Mouse (Mus musculus): ENCODE results near the gene Acsm4. TPM values are rescaled to one million over a fixed set of nuclear protein-coding genes. Genes with fewer than 3 reads are reported as not detected.

The Acsm4 gene
- polyA plus RNA-seq, 1 experiment from 2014 or later, result not detected

DNA sequence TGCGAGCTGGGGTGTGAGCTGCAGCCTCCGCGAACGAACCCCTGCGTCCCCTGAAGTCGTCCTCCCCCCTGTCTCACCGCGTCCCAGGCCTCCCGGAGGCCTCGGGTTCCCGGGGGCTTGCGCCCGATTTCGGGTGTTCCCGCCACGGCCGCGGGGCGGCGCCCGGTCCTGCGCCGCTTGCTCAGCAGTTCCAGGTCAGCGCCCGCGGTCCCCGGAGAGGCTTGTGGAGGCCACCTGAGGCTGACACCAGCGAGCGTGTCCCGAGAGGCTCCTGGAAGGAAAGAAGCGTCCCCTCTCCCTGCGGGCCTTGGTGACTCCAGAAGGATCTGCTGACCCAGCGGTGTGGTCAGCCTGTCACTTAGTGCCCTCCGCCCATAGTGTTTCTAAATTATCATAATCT, 54.5 kb downstream of the Acsm4 start:
- WGBS, result 9% methylated on average over 34 of the region's 34 CpGs
- H3K9me3 ChIP-seq (ENCODE audit: control insufficient read depth, low read depth, low read length), result no peaks in the 10 kb centered on the region
- H3K27ac ChIP-seq (ENCODE audit: low read length), result no peak overlapping the region
- peak overlapping the region; percentile 33; the same call in 1 of the 2 replicates for H3K4me2 ChIP-seq (replicated peaks; ENCODE audit: low read depth, low read length)
- no peaks in the 10 kb centered on the region for H3K4me1 ChIP-seq (ENCODE audit: control insufficient read depth, insufficient read depth, low read length)
- ATAC-seq (ENCODE audit: insufficient number of reproducible peaks, insufficient read depth, low FRiP score, low read depth), result peak; percentile 33; the same call in 1 of the 2 replicates
- no peaks in the 10 kb centered on the region for H3K27me3 ChIP-seq (ENCODE audit: control insufficient read depth, insufficient read depth, low read length)
- H3K9ac ChIP-seq (replicated peaks; ENCODE audit: low read depth, low read length), result no peak overlapping the region
- H3K36me3 ChIP-seq (ENCODE audit: control insufficient read depth, insufficient read depth, low read length), result no peaks in the 10 kb centered on the region
- H3K4me3 ChIP-seq (ENCODE audit: low read depth, low read length), result 0 out of 2 replicates have a peak overlapping the region, but pooled peaks have one; percentile 8

DNA sequence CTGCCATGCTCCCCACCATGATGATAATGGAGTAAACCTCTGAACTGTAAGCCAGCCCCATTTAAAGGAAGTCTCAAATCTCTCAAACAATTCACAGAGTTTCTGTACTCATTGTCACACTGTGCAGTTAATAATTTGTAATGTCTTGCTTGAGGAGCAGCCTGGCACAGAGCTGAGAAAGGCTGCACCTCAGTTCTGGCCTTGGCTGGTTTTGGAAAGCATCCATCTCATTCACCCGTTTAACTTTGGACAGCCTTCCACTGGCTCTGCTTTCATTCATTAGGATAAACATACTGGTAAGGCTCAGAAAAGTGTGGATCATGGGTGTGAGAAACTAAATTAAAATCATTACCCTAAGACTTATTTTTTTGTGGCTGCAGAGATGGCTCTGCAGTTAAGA, 56.0 kb downstream of the Acsm4 start:
- no peaks in the 10 kb centered on the region for H3K9me3 ChIP-seq (ENCODE audit: control insufficient read depth, low read depth, low read length)
- no peak overlapping the region for H3K4me3 ChIP-seq (ENCODE audit: low read depth, low read length)
- 74% methylated on average over 1 of the region's 1 CpGs for WGBS
- H3K27me3 ChIP-seq (ENCODE audit: control insufficient read depth, insufficient read depth, low read length), result no peaks in the 10 kb centered on the region
- H3K27ac ChIP-seq (ENCODE audit: low read length), result no peak overlapping the region
- H3K4me2 ChIP-seq (replicated peaks; ENCODE audit: low read depth, low read length), result no peak overlapping the region
- no peak for ATAC-seq (ENCODE audit: insufficient number of reproducible peaks, insufficient read depth, low FRiP score, low read depth)
- no peaks in the 10 kb centered on the region for H3K4me1 ChIP-seq (ENCODE audit: control insufficient read depth, insufficient read depth, low read length)
- H3K9ac ChIP-seq (replicated peaks; ENCODE audit: low read depth, low read length), result no peak overlapping the region
- no peaks in the 10 kb centered on the region for H3K36me3 ChIP-seq (ENCODE audit: control insufficient read depth, insufficient read depth, low read length)

DNA sequence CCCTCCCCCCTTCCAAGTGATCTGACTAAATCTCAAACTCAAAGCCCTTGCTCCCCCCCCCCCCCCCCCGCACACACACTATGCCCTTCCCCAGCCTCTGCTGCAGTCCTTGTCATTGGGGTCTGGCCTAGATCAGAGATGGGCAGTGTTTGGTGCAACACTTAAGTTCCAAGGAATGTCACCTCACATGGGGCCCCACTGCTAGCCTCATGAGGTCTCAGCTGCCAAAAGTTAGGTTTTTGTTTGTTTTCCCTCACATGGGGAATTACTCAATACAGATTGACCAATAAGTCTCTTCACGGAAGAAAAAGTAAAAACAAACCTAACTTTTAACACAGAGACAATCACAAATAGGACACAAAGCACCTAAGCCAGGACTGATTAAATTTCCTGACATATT, 58.9 kb downstream of the Acsm4 start:
- no peak for ATAC-seq (ENCODE audit: insufficient number of reproducible peaks, insufficient read depth, low FRiP score, low read depth)
- H3K4me2 ChIP-seq (replicated peaks; ENCODE audit: low read depth, low read length), result no peak overlapping the region
- no peaks in the 10 kb centered on the region for H3K36me3 ChIP-seq (ENCODE audit: control insufficient read depth, insufficient read depth, low read length)
- H3K9me3 ChIP-seq (ENCODE audit: control insufficient read depth, low read depth, low read length), result no peaks in the 10 kb centered on the region
- no peak overlapping the region for H3K4me3 ChIP-seq (ENCODE audit: low read depth, low read length)
- 63% methylated on average over 1 of the region's 2 CpGs for WGBS
- no peak overlapping the region for H3K27ac ChIP-seq (ENCODE audit: low read length)
- H3K9ac ChIP-seq (replicated peaks; ENCODE audit: low read depth, low read length), result no peak overlapping the region
- H3K27me3 ChIP-seq (ENCODE audit: control insufficient read depth, insufficient read depth, low read length), result no peaks in the 10 kb centered on the region
- H3K4me1 ChIP-seq (ENCODE audit: control insufficient read depth, insufficient read depth, low read length), result no peaks in the 10 kb centered on the region

DNA sequence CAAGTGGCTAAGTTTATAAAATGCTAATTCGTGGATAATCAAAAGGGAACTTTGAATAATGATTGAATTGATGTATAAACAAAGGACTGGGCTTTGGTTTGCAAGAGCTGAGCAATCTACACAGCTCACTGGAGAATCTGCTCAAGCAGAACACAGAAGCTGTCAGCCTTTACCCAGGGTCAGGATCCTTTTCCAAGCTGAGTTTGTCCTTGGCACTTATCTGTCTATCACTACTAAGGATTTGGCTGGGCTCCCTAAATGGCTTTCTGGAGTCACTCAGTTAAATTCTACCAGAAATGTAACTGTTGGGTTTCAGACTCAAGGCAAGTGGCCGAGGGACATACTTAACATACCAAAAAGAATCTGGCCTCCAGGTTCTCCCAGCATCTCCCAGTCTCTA, 60.1 kb downstream of the Acsm4 start:
- H3K27me3 ChIP-seq (ENCODE audit: control insufficient read depth, insufficient read depth, low read length), result no peaks in the 10 kb centered on the region
- no peak overlapping the region for H3K27ac ChIP-seq (ENCODE audit: low read length)
- H3K4me2 ChIP-seq (replicated peaks; ENCODE audit: low read depth, low read length), result no peak overlapping the region
- 53% methylated on average over 2 of the region's 2 CpGs for WGBS
- no peaks in the 10 kb centered on the region for H3K36me3 ChIP-seq (ENCODE audit: control insufficient read depth, insufficient read depth, low read length)
- no peak overlapping the region for H3K9ac ChIP-seq (replicated peaks; ENCODE audit: low read depth, low read length)
- no peaks in the 10 kb centered on the region for H3K4me1 ChIP-seq (ENCODE audit: control insufficient read depth, insufficient read depth, low read length)
- no peak overlapping the region for H3K4me3 ChIP-seq (ENCODE audit: low read depth, low read length)
- no peak for ATAC-seq (ENCODE audit: insufficient number of reproducible peaks, insufficient read depth, low FRiP score, low read depth)
- no peaks in the 10 kb centered on the region for H3K9me3 ChIP-seq (ENCODE audit: control insufficient read depth, low read depth, low read length)

DNA sequence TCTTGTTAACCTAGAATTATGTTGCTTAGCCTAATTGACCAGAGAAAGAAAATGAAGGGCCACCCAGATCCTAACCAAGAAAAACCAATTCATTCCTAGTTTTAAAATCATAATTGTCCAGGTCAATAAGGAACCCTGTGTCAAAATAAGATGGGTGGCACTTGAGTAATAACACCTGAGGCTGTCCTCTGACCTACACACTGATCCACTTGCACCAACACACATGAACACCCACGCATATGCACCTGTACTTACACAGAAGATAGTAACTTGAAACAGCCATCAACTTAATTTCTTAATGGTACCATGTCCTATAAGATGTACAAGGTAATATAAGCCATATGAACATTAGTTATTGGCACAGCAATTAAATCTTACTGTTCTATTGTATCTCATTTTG, 63.9 kb downstream of the Acsm4 start:
- WGBS, result 87% methylated on average over 1 of the region's 1 CpGs
- ATAC-seq (ENCODE audit: insufficient number of reproducible peaks, insufficient read depth, low FRiP score, low read depth), result no peak

DNA sequence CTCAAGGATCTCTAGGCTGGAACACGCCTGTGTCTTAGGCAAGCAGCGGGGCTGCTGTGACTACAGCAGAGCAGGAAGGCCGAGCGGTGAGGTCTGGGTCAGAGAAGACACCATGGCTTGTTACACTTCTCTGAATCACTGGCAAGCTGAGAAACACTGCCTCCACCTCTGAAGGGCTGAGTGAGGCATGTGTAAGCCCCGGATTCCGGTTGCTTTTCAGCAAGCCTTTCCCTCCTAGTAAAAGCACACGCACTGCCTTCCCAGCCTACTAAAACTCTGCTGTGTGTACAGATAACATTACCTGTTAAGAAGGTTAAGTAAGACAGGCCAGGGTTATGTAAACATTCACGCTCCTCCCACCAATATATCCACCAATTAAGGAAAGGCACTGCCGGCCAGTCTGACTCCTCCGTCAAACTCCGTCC, 70.7 kb downstream of the Acsm4 start, which contains the start of gene Acsm3:
TSS of gene Acsm3 (plus strand) at position 397 of the 425 bp plus-strand sequence.
- no peak within 1 kb of the TSS for H3K4me2 ChIP-seq (replicated peaks; ENCODE audit: low read depth, low read length)
- no peak within 1 kb of the TSS for H3K27ac ChIP-seq (ENCODE audit: low read length)
- peak; percentile 78; the same call in 1 of the 2 replicates for ATAC-seq (ENCODE audit: insufficient number of reproducible peaks, insufficient read depth, low FRiP score, low read depth)
- no peak within 1 kb of the TSS for H3K4me3 ChIP-seq (ENCODE audit: low read depth, low read length)
- no peaks in the 10 kb centered on the region; the same call in 1 of the 2 replicates for H3K9me3 ChIP-seq (ENCODE audit: control insufficient read depth, low read depth, low read length)
- no peak within 1 kb of the TSS for H3K9ac ChIP-seq (replicated peaks; ENCODE audit: low read depth, low read length)
- no peaks in the 10 kb centered on the region for H3K4me1 ChIP-seq (ENCODE audit: control insufficient read depth, insufficient read depth, low read length)
- H3K27me3 ChIP-seq (ENCODE audit: control insufficient read depth, insufficient read depth, low read length), result no peaks in the 10 kb centered on the region
- no peaks in the 10 kb centered on the region for H3K36me3 ChIP-seq (ENCODE audit: control insufficient read depth, insufficient read depth, low read length)
- 26% methylated on average over 11 of the region's 11 CpGs for WGBS

More for the DNA sequence above, 63.9 kb downstream of the Acsm4 start:
- Histone ChIP-seq H3K4me2 (replicated peaks; ENCODE audit: low read depth, low read length) (no peak overlapping the region), H3K9me3 (ENCODE audit: control insufficient read depth, low read depth, low read length) (no peaks in the 10 kb centered on the region), H3K9ac (replicated peaks; ENCODE audit: low read depth, low read length) (no peak overlapping the region), H3K4me1 (ENCODE audit: control insufficient read depth, insufficient read depth, low read length) (no peaks in the 10 kb centered on the region), H3K27ac (ENCODE audit: low read length) (no peak overlapping the region), H3K36me3 (ENCODE audit: control insufficient read depth, insufficient read depth, low read length) (no peaks in the 10 kb centered on the region), H3K27me3 (ENCODE audit: control insufficient read depth, insufficient read depth, low read length) (no peaks in the 10 kb centered on the region), H3K4me3 (ENCODE audit: low read depth, low read length) (no peak overlapping the region)

DNA sequence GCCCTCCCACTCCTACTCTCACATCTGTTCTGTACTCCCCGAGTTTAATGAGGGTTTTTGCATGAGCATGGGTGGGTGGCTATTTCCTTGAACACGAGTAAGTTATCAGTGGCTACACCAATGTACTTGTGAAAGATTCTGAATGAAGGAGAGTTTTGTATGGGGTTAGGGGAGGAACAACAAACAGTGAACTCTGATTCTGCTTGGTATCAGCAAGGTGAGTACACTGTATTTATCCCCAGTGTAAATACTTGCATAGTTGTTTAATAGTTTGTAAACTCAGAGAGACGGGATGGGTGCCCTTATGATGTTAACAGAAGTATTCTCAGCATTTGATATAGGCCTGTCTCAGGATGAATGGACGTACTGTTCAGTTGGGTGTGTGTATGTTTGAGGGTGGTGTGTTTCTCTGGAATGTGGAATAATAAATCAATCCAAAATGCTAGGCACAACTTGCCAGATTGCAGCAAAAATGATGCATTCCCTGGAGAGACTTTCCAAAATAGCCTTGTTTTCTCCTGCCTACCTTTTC, 72.4 kb downstream of the Acsm4 start:
- peak; percentile 67 for ATAC-seq (ENCODE audit: insufficient number of reproducible peaks, insufficient read depth, low FRiP score, low read depth)
- Histone ChIP-seq H3K27me3 (ENCODE audit: control insufficient read depth, insufficient read depth, low read length) (no peaks in the 10 kb centered on the region), H3K4me2 (replicated peaks; ENCODE audit: low read depth, low read length) (no peak overlapping the region), H3K9me3 (ENCODE audit: control insufficient read depth, low read depth, low read length) (no peaks in the 10 kb centered on the region; the same call in 1 of the 2 replicates), H3K27ac (ENCODE audit: low read length) (no peak overlapping the region), H3K4me1 (ENCODE audit: control insufficient read depth, insufficient read depth, low read length) (no peaks in the 10 kb centered on the region), H3K36me3 (ENCODE audit: control insufficient read depth, insufficient read depth, low read length) (no peaks in the 10 kb centered on the region), H3K4me3 (ENCODE audit: low read depth, low read length) (no peak overlapping the region), H3K9ac (replicated peaks; ENCODE audit: low read depth, low read length) (no peak overlapping the region)
- 28% methylated on average over 4 of the region's 4 CpGs for WGBS

Data from stomach, embryonic 14.5 days (tissue).